Mouse (Mus musculus): ENCODE results near the gene Lrba. TPM values are rescaled to one million over a fixed set of nuclear protein-coding genes. Genes with fewer than 3 reads are reported as not detected.
A peak's percentile ranks its signal among the peaks of the same experiment; 100 is the strongest.

Gene Lrba
- polyA plus RNA-seq, 1 experiment from 2014 or later: 7.5 TPM

DNA sequence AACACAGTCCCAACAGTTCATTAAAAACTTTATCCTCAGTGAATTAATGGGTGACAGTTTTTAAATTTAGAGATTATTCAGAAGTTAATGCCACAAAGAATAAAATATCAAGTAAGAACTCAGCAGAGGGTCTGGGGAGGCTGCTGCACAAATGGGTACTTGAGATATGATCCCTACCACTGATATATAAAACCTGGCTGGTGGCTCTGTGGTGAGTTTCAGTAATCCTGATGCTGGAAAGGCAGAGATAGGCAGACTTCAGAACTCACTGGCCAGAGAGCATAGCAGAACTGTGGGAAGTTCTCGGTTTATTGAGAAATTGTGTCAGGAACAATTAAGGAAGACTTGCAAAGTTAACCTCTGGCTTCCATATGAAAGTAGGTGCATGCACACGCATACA, 199.3 kb downstream of the Lrba start:
- H3K9ac ChIP-seq: no peak overlapping the region
- WGBS: 87% methylated on average over 2 of the region's 2 CpGs
- ATAC-seq (ENCODE audit: low FRiP score): no peak

GRCm38 (mm10) chr3:86426733-86427132, 202.3 kb downstream of the Lrba start:
- H3K4me3 ChIP-seq: no peak overlapping the region
- H3K4me1 ChIP-seq (replicated peaks): no peaks in the 10 kb centered on the region
- no peaks in the 10 kb centered on the region for H3K9me3 ChIP-seq
- no peak overlapping the region for H3K9ac ChIP-seq
- H3K4me2 ChIP-seq: no peak overlapping the region
- 100% methylated on average over 1 of the region's 1 CpGs for WGBS
- H3K27me3 ChIP-seq: no peaks in the 10 kb centered on the region
- no peak for ATAC-seq (ENCODE audit: low FRiP score)
- H3K36me3 ChIP-seq: no peaks in the 10 kb centered on the region
- H3K27ac ChIP-seq: no peak overlapping the region

More for the DNA sequence above, 199.3 kb downstream of the Lrba start:
- Histone ChIP-seq H3K27ac (no peak overlapping the region), H3K4me1 (replicated peaks) (no peaks in the 10 kb centered on the region), H3K4me3 (no peak overlapping the region), H3K27me3 (no peaks in the 10 kb centered on the region), H3K4me2 (no peak overlapping the region), H3K36me3 (no peaks in the 10 kb centered on the region), H3K9me3 (no peaks in the 10 kb centered on the region)

- ATAC-seq (ENCODE audit: low FRiP score): no peak
- Histone ChIP-seq H3K4me2 (no peak overlapping the region), H3K9me3 (no peaks in the 10 kb centered on the region), H3K27ac (no peak overlapping the region), H3K9ac (no peak overlapping the region), H3K36me3 (no peaks in the 10 kb centered on the region), H3K4me1 (replicated peaks) (peaks cover 15% of the 10 kb centered on the region), H3K27me3 (no peaks in the 10 kb centered on the region), H3K4me3 (no peak overlapping the region)
- 82% methylated on average over 4 of the region's 4 CpGs for WGBS
Observed at GRCm38 (mm10) chr3:86443497-86443896, 219.0 kb downstream of the Lrba start.

GRCm38 (mm10) chr3:86451211-86451610, 226.7 kb downstream of the Lrba start:
- no peaks in the 10 kb centered on the region for H3K36me3 ChIP-seq
- H3K4me1 ChIP-seq (replicated peaks): peaks cover 26% of the 10 kb centered on the region
- 95% methylated on average over 2 of the region's 2 CpGs for WGBS
- no peak overlapping the region for H3K4me3 ChIP-seq
- no peaks in the 10 kb centered on the region for H3K9me3 ChIP-seq
- no peak overlapping the region for H3K4me2 ChIP-seq
- no peak overlapping the region for H3K9ac ChIP-seq
- ATAC-seq (ENCODE audit: low FRiP score): no peak
- peak overlapping the region; percentile 37 for H3K27ac ChIP-seq
- H3K27me3 ChIP-seq: no peaks in the 10 kb centered on the region

DNA sequence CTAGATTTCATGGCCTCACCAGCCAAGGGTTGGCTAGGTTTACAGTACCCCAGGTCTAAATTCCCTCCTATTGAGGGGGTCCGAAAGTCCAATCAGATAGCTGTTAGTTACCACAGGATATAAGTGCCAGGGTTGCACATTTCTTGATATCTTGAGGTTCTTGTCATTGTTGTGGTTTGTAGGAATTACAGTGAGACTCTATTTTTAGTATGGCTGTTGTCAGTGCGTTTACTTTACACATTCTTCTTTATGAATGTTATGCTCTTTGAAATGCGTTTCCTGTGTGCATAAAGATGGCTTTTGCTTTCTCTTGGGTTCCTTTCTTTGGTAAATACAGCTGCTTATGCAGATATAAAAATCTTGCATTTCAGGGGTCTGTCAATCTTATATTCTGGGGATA, 237.1 kb downstream of the Lrba start:
- H3K27ac ChIP-seq: no peak overlapping the region
- ATAC-seq (ENCODE audit: low FRiP score): no peak
- H3K4me3 ChIP-seq: no peak overlapping the region
- no peak overlapping the region for H3K9ac ChIP-seq
- no peaks in the 10 kb centered on the region for H3K9me3 ChIP-seq
- H3K36me3 ChIP-seq: no peaks in the 10 kb centered on the region
- no peaks in the 10 kb centered on the region for H3K27me3 ChIP-seq
- whole genome bisulfite sequencing: 84% methylated on average over 3 of the region's 3 CpGs
- H3K4me2 ChIP-seq: no peak overlapping the region
- no peaks in the 10 kb centered on the region for H3K4me1 ChIP-seq (replicated peaks)

DNA sequence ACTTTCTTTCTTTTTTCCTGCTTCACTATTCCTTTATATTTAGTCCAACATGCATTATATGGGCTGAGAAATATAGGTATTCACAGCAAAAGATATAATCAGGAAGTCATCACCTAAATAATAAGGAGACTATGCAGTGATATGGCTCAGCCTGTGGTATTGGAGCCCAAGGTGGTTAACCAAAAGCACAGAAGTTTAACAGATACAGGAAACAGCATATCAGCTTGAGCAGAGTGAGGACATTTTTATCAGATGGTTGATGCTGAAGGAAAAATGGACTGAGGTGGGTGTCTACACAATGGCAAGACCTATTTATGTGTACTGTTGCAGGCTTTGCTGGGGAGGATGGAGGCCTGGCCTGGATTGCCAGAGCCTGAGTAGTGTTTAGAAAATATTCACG, 265.5 kb downstream of the Lrba start:
- Histone ChIP-seq H3K27ac (no peak overlapping the region), H3K4me2 (no peak overlapping the region), H3K9ac (no peak overlapping the region), H3K4me1 (replicated peaks) (no peaks in the 10 kb centered on the region), H3K27me3 (no peaks in the 10 kb centered on the region), H3K36me3 (no peaks in the 10 kb centered on the region), H3K9me3 (no peaks in the 10 kb centered on the region), H3K4me3 (no peak overlapping the region)
- WGBS: 84% methylated on average over 1 of the region's 1 CpGs
- ATAC-seq (ENCODE audit: low FRiP score): no peak

DNA sequence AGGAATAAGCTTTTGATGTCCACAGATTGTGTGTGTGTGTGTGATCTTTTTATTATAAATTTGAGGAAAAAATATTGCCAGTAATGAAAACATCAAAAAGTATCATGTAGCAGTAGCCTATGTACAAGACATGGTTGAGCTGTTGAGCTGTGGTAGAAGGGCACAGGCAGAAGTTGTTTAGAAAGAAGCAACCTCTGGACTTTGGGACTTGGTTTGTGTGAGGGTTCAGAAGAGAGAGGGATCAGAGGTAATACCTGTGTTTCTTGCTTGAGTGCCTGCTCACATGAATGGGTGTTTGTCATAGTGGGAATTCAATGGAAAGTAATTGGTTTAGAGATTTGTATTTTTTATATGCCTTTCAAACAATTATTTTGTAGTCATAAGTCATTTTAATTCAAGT, 276.1 kb downstream of the Lrba start:
- no peak overlapping the region for H3K9ac ChIP-seq
- no peaks in the 10 kb centered on the region for H3K36me3 ChIP-seq
- no peak overlapping the region for H3K4me2 ChIP-seq
- H3K9me3 ChIP-seq: no peaks in the 10 kb centered on the region
- no peak overlapping the region for H3K4me3 ChIP-seq
- H3K4me1 ChIP-seq (replicated peaks): no peaks in the 10 kb centered on the region
- H3K27me3 ChIP-seq: no peaks in the 10 kb centered on the region
- no peak for ATAC-seq (ENCODE audit: low FRiP score)
- no peak overlapping the region for H3K27ac ChIP-seq

DNA sequence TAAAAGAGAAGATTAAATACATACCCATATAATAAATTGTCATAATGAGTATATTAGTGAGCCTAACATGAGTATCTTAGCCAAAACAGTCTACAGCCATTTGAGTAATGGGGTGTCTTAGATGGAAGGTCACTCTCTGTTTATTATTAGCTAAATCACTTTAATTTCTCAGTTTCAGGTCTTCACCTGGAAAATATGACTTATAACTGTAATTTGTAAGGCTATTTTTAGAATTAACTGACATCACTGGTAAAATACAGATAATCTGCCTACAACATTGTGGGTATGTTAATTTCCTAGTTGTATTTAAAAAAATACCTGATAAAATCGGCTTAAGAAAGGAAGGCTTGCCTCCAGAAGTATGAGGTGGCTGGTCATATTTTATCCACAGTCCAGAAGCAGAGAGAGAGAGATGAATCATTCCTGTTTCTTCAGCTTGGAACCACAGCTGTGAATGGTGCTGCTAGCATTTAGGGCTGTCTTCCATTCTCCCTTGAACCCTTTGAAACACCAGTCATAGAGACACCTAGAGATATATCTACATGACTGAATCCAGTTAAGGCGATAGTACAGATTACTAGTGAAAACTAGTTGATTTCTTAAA, 294.1 kb downstream of the Lrba start:
- H3K9me3 ChIP-seq: no peaks in the 10 kb centered on the region
- no peak for ATAC-seq (ENCODE audit: low FRiP score)
- 86% methylated on average over 2 of the region's 2 CpGs for WGBS
- no peak overlapping the region for H3K4me3 ChIP-seq
- H3K27me3 ChIP-seq: no peaks in the 10 kb centered on the region
- no peak overlapping the region for H3K4me2 ChIP-seq
- H3K36me3 ChIP-seq: no peaks in the 10 kb centered on the region
- H3K27ac ChIP-seq: no peak overlapping the region
- no peaks in the 10 kb centered on the region for H3K4me1 ChIP-seq (replicated peaks)
- H3K9ac ChIP-seq: no peak overlapping the region

DNA sequence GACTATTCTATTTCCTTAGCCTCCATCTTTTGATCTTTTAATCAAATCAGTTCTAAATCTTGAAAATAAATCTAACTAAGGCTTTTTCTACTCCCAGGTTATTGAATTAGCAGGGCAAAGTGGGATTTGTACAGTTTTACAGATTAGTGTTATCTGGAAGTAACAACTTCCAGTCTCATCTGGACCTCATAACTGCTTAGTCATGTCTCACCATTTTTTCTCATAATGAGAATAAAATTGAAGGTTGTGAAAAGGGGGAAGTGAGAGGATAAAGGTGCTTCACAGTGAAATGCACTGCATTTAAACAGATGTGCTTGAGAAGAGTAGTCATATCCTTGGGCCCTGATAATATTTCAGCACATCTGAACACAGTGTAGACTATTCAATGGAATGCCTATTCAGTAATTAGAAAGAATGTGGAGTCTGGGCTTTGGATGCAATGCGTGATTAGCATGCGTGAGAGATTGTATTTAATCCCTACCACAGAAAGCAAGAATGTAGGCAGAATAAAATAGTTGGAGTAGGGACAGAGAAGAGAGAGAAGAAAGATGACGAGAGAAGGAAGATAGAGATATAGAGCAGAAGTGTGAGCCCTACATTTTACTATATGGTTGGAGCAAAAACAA, 298.5 kb downstream of the Lrba start:
- no peaks in the 10 kb centered on the region for H3K9me3 ChIP-seq
- H3K4me2 ChIP-seq: no peak overlapping the region
- no peak overlapping the region for H3K4me3 ChIP-seq
- H3K27ac ChIP-seq: no peak overlapping the region
- H3K36me3 ChIP-seq: no peaks in the 10 kb centered on the region
- H3K9ac ChIP-seq: no peak overlapping the region
- no peak for ATAC-seq (ENCODE audit: low FRiP score)
- H3K27me3 ChIP-seq: no peaks in the 10 kb centered on the region
- 70% methylated on average over 3 of the region's 3 CpGs for WGBS
- peaks cover 3% of the 10 kb centered on the region for H3K4me1 ChIP-seq (replicated peaks)

GRCm38 (mm10) chr3:86531531-86532269, 307.2 kb downstream of the Lrba start:
- Histone ChIP-seq H3K9me3 (no peaks in the 10 kb centered on the region), H3K4me1 (replicated peaks) (peaks cover 11% of the 10 kb centered on the region), H3K27me3 (no peaks in the 10 kb centered on the region), H3K9ac (no peak overlapping the region; the same call in 1 of the 2 replicates), H3K4me2 (peak overlapping the region; percentile 29), H3K36me3 (no peaks in the 10 kb centered on the region), H3K27ac (peak overlapping the region; percentile 89), H3K4me3 (no peak overlapping the region)
- 49% methylated on average over 16 of the region's 16 CpGs for WGBS
- peak; percentile 61; the same call in 1 of the 2 replicates for ATAC-seq (ENCODE audit: low FRiP score)

DNA sequence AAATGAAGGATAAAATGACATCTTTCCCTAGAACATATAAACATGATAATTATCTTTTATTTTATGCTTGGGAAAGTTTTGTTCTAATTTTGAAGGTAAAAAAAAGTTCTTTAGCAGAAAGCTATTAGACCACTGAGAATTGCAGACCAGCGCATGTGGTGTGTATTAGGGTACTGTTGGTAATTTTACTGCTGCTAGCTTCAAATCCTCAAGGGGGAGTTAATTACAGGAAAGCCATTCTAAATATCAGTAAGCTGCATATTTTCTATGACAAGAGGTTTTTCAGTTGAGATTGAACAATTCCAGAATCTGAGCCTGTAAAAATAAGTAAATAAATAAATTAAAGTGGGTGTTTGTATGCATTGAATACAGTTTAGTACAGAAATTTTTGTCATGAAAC, 312.3 kb downstream of the Lrba start:
- no peak for ATAC-seq (ENCODE audit: low FRiP score)
- peaks cover 29% of the 10 kb centered on the region for H3K4me1 ChIP-seq (replicated peaks)
- H3K9ac ChIP-seq: no peak overlapping the region
- no peak overlapping the region for H3K4me2 ChIP-seq
- H3K27ac ChIP-seq: no peak overlapping the region
- H3K4me3 ChIP-seq: no peak overlapping the region
- no peaks in the 10 kb centered on the region for H3K36me3 ChIP-seq
- 56% methylated on average over 1 of the region's 1 CpGs for WGBS
- H3K27me3 ChIP-seq: no peaks in the 10 kb centered on the region
- H3K9me3 ChIP-seq: no peaks in the 10 kb centered on the region

- H3K27me3 ChIP-seq: no peaks in the 10 kb centered on the region
- H3K4me2 ChIP-seq: peak overlapping the region; percentile 40
- H3K27ac ChIP-seq: peak overlapping the region; percentile 88
- peak; percentile 44 for ATAC-seq (ENCODE audit: low FRiP score)
- no peaks in the 10 kb centered on the region for H3K9me3 ChIP-seq
- WGBS: 21% methylated on average over 13 of the region's 13 CpGs
- H3K4me1 ChIP-seq (replicated peaks): peaks cover 22% of the 10 kb centered on the region
- peak overlapping the region; percentile 16; the same call in 1 of the 2 replicates for H3K4me3 ChIP-seq
- H3K9ac ChIP-seq: peak overlapping the region; percentile 40
- no peaks in the 10 kb centered on the region for H3K36me3 ChIP-seq
Observed at GRCm38 (mm10) chr3:86538645-86539554, 314.4 kb downstream of the Lrba start.

Data from hindbrain, embryonic 13.5 days (tissue).